Mouse (Mus musculus) cortical plate, adult 2 months (tissue): Measurements from ENCODE around the gene Efcab2.

Experiments used
- CTCF ChIP-seq: fragments of 200-500 bp; IDR thresholded peaks from 2 replicates; pipeline ENCODE4 v1.5.1; 2011; ENCODE audit warnings: mild to moderate bottlenecking, control low read depth, low read length; ENCODE audit not compliant: insufficient read depth; ENCODE audit errors: extremely low read depth
- POLR2A ChIP-seq: fragments of 200-500 bp; IDR thresholded peaks from 2 replicates; pipeline ENCODE4 v1.6.1; 2011; ENCODE audit warnings: mild to moderate bottlenecking, low read length, control low read depth; ENCODE audit not compliant: insufficient read depth; ENCODE audit errors: extremely low read depth

GRCm38 (mm10) chr1:178448271-178448744 lies 42.4 kb downstream of the Efcab2 start:
- no peak for TF ChIP-seq CTCF
- TF ChIP-seq POLR2A: no peak
